Mouse (Mus musculus) kidney, postnatal 25 days (tissue): ENCODE measurements around the gene Trmt44.

Experiments used
- DNase-seq, 2 experiments: peaks; one replicate each; pipeline ENCODE4 v3.0.0; 2021; ENCODE audit warnings: mixed read lengths in 2 of 2

Gene Trmt44

GRCm38 (mm10) chr5:35540555-35540954 lies 34.3 kb downstream of the Trmt44 start:
- DNase-seq: no peak

- peak in 1 of 2 experiments; percentile 16 for DNase-seq
Measured at GRCm38 (mm10) chr5:35539576-35539975, 35.3 kb downstream of the Trmt44 start.

- DNase-seq: no peak
Measured at GRCm38 (mm10) chr5:35538022-35538421, 36.8 kb downstream of the Trmt44 start.

GRCm38 (mm10) chr5:35537474-35537873 lies 37.4 kb downstream of the Trmt44 start:
- no peak for DNase-seq

GRCm38 (mm10) chr5:35536271-35536670 lies 38.6 kb downstream of the Trmt44 start:
- no peak for DNase-seq

GRCm38 (mm10) chr5:35531586-35531985 lies 43.3 kb downstream of the Trmt44 start:
- DNase-seq: peak; percentile 57 to 64

- peak; percentile 51 to 63 for DNase-seq
Measured at GRCm38 (mm10) chr5:35530442-35530841, 44.4 kb downstream of the Trmt44 start.

- peak; percentile 23 to 43 for DNase-seq
Measured at GRCm38 (mm10) chr5:35525469-35526123, 49.3 kb downstream of the Trmt44 start, which contains the start of gene Cpz. Gene Cpz (minus strand): TSS chr5:35525698.

GRCm38 (mm10) chr5:35524381-35524780 lies 50.5 kb downstream of the Trmt44 start:
- no peak for DNase-seq

GRCm38 (mm10) chr5:35523735-35524134 lies 51.1 kb downstream of the Trmt44 start:
- peak; percentile 64 to 84 for DNase-seq

- no peak for DNase-seq
Measured at GRCm38 (mm10) chr5:35516781-35517180, 58.1 kb downstream of the Trmt44 start.

- DNase-seq: peak; percentile 52 to 75
Measured at GRCm38 (mm10) chr5:35510589-35510988, 64.3 kb downstream of the Trmt44 start.
